Mouse (Mus musculus) thymus, postnatal 0 days (tissue): Measurements from ENCODE around the gene Gria4. TPM values are rescaled to one million over a fixed set of nuclear protein-coding genes. Genes with fewer than 3 reads are reported as not detected.
A peak's percentile ranks its signal among the peaks of the same experiment; 100 is the strongest.
"Not testable (repeated sequence)": the region's sequence is repeated elsewhere in the genome, so short reads cannot be mapped to it uniquely, and the experiment has no call there.

Experiments used
- DNase-seq: peaks from one replicate; pipeline ENCODE4 v3.0.0-alpha.2; 2015; ENCODE audit warnings: low spot score
- polyA plus RNA-seq: library from polyadenylated mRNA; unstranded; fragments of >200 nt; fragmentation: Nextera tagmentation; extraction: Ambion mirVana; gene quantifications from 2 replicates; pipeline ENCODE4 v1.2.1, GENCODE M21; 2015

The Gria4 gene
- polyA plus RNA-seq, 1 experiment from 2014 or later: 0.05 TPM

- DNase-seq: no peak
Measured at GRCm38 (mm10) chr9:4573596-4573995, 222.4 kb downstream of the Gria4 start.

GRCm38 (mm10) chr9:4555415-4555959 lies 240.5 kb downstream of the Gria4 start:
- no peak for DNase-seq

GRCm38 (mm10) chr9:4539218-4539617 lies 256.8 kb downstream of the Gria4 start:
- DNase-seq: no peak

GRCm38 (mm10) chr9:4536514-4537150 lies 259.4 kb downstream of the Gria4 start:
- DNase-seq: no peak

GRCm38 (mm10) chr9:4514563-4514885 lies 281.5 kb downstream of the Gria4 start:
- DNase-seq: no peak

GRCm38 (mm10) chr9:4513796-4514562 lies 282.1 kb downstream of the Gria4 start:
- DNase-seq: no peak

GRCm38 (mm10) chr9:4506086-4506485 lies 289.9 kb downstream of the Gria4 start:
- no peak for DNase-seq

GRCm38 (mm10) chr9:4505087-4505486 lies 290.9 kb downstream of the Gria4 start:
- no peak for DNase-seq

- DNase-seq: no peak
Measured at GRCm38 (mm10) chr9:4486428-4486827, 309.6 kb downstream of the Gria4 start.

GRCm38 (mm10) chr9:4484502-4484901 lies 311.5 kb downstream of the Gria4 start:
- no peak for DNase-seq

- DNase-seq: no peak
Measured at GRCm38 (mm10) chr9:4470791-4471190, 325.2 kb downstream of the Gria4 start.

- DNase-seq: no peak
Measured at GRCm38 (mm10) chr9:4459456-4460070, 336.5 kb downstream of the Gria4 start.

GRCm38 (mm10) chr9:4458193-4458592 lies 337.8 kb downstream of the Gria4 start:
- DNase-seq: no peak

GRCm38 (mm10) chr9:4457644-4458043 lies 338.4 kb downstream of the Gria4 start:
- DNase-seq: no peak

GRCm38 (mm10) chr9:4442908-4443307 lies 353.1 kb downstream of the Gria4 start:
- DNase-seq: peak; percentile 44

- DNase-seq: not testable (repeated sequence)
Measured at GRCm38 (mm10) chr9:4400801-4401200, 395.2 kb downstream of the Gria4 start.

GRCm38 (mm10) chr9:4376640-4377120 lies 419.4 kb downstream of the Gria4 start:
- no peak for DNase-seq

- DNase-seq: peak; percentile 96
Measured at GRCm38 (mm10) chr9:4375828-4376639, 420.0 kb downstream of the Gria4 start, which contains the start of gene Msantd4. Gene Msantd4 (plus strand): TSS chr9:4376562.
